Mouse (Mus musculus) heart, adult 2 months (tissue): ENCODE results near the gene Cux2.

Experiments
- CTCF ChIP-seq: fragments of 200-600 bp; IDR thresholded peaks from 2 replicates; pipeline ENCODE4 v1.8.1; 2022; ENCODE audit warnings: antibody characterized with exemption, mild to moderate bottlenecking, moderate library complexity
- POLR2A ChIP-seq: fragments of 200-500 bp; IDR thresholded peaks from 2 replicates; pipeline ENCODE4 v1.6.1; 2011; ENCODE audit warnings: mild to moderate bottlenecking, low read depth, low read length, control low read depth; ENCODE audit not compliant: insufficient read depth

DNA sequence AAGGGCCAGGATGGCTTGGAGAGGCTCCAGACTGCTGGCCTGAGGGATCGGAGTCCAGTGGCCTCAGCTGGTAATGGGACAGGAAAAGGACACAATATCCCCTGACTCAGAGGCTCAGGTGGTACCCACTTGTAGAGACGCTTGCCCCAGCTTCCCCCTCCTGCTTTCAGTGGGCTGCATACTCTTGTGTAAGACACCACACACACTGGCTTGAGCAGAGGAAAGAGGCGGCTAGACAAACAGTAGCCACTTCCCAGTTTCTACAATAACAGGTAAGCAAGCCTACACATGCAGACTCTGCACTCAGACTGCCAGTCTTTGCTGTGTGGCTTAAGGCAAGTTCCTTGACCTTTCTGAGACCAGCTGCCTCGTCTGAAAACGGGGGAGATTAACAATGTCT, 14.6 kb downstream of the Cux2 start:
- no peak for TF ChIP-seq CTCF
- no peak for TF ChIP-seq POLR2A
